Mouse (Mus musculus) bone marrow macrophage, adult 2 months (primary cell): ENCODE data around the gene Mmgt2. TPM values are rescaled to one million over a fixed set of nuclear protein-coding genes. Genes with fewer than 3 reads are reported as not detected.
"Not testable (repeated sequence)": the region's sequence is repeated elsewhere in the genome, so short reads cannot be mapped to it uniquely, and the experiment has no call there.

Source experiments
- H3K27ac ChIP-seq: 2 replicates; pipeline ENCODE4 v1.5.1; 2012; ENCODE audit warnings: low read depth, low read length; ENCODE audit not compliant: insufficient read depth
- H3K4me1 ChIP-seq: 2 replicates; pipeline ENCODE4 v1.6.1; 2012; ENCODE audit warnings: low read length; ENCODE audit not compliant: control insufficient read depth, insufficient read depth
- H3K4me3 ChIP-seq: 2 replicates; pipeline ENCODE4 v1.5.1; 2012; ENCODE audit warnings: mild to moderate bottlenecking, low read length, moderate library complexity; ENCODE audit not compliant: insufficient read depth
- CTCF ChIP-seq: IDR thresholded peaks from 2 replicates; pipeline ENCODE4 v1.5.1; 2012; ENCODE audit warnings: low read depth, mild to moderate bottlenecking, low read length, moderate library complexity
- POLR2A ChIP-seq: IDR thresholded peaks from 2 replicates; pipeline ENCODE4 v1.6.1; 2012; ENCODE audit warnings: mild to moderate bottlenecking, low read depth, low read length, borderline replicate concordance
- polyA plus RNA-seq: library from polyadenylated mRNA; stranded (reverse); fragments of >200 nt; gene quantifications from 2 replicates; pipeline ENCODE4 v1.2.4, GENCODE M21; 2012; ENCODE audit not compliant: missing spikeins, insufficient read depth, insufficient read length

Mmgt2 gene
- polyA plus RNA-seq, 1 experiment = 40.5 TPM

GRCm38 (mm10) chr11:62644602-62645336 is 3.7 kb upstream of the Mmgt2 start:
- peaks cover 44% of the 10 kb centered on the region for H3K4me1 ChIP-seq
- TF ChIP-seq POLR2A (no peak), CTCF (no peak)
- no peak overlapping the region for H3K4me3 ChIP-seq
- peak overlapping the region; percentile 86 for H3K27ac ChIP-seq

DNA sequence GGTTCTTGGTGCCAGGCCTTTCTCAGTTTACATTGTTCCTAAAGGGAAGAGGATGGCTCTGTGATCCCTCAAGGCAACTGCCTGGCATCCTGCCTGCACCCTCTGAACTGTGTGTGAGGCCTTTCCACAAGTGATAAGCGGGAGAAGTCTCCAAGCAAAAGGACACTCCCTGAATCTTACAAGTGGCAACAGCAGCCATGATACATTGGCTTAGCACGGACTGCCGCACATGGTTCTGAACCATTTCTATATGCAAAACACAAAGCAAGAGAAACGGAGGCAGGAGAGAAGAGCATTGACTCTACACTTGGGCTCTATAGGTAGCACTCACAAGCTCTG is 3.2 kb upstream of the Mmgt2 start:
- Histone ChIP-seq H3K27ac (peak overlapping the region; percentile 86), H3K4me3 (peak overlapping the region; percentile 79), H3K4me1 (peaks cover 45% of the 10 kb centered on the region)
- TF ChIP-seq POLR2A (no peak), CTCF (no peak)

- Histone ChIP-seq H3K4me3 (peak overlapping the region; percentile 79), H3K4me1 (peaks cover 51% of the 10 kb centered on the region)
These were observed 2.6 kb upstream of the Mmgt2 start for GRCm38 (mm10) chr11:62645732-62646494.

GRCm38 (mm10) chr11:62646495-62646843 is 2.0 kb upstream of the Mmgt2 start:
- peaks cover 51% of the 10 kb centered on the region for H3K4me1 ChIP-seq
- peak overlapping the region; percentile 79 for H3K4me3 ChIP-seq
- TF ChIP-seq POLR2A (no peak), CTCF (no peak)
- H3K27ac ChIP-seq = peak overlapping the region; percentile 86

More at GRCm38 (mm10) chr11:62645732-62646494, 2.6 kb upstream of the Mmgt2 start:
- TF ChIP-seq POLR2A = no peak
- no peak for TF ChIP-seq CTCF
- H3K27ac ChIP-seq = peak overlapping the region; percentile 86

DNA sequence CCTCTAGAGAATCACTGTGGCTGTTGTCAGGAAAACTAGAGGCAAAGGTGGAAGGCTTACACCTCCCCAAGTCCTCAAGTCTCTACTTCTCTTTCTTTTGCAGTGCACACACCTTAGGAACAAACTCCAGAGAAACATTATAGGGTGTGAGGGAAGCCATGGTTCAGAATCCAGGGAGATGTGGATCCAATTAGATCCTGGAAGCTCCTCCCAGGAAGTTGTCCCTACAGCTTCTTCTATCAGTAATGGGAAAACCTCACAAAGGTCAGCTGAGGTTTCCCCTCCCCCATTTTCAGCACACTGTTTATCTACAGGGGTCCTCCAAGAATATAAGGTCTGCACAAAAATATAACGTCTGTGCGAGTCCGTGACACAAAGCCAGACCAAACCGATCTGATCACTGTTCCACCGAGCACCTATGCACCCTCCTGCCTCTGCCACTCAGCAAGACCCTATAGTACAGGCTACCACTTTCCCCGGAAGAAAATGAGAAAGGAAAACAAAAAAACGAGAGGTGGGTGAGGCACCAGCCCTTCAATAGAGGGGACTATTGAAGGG is 1.4 kb upstream of the Mmgt2 start:
- H3K27ac ChIP-seq = peak overlapping the region; percentile 86
- H3K4me3 ChIP-seq = peak overlapping the region; percentile 79
- TF ChIP-seq CTCF (no peak), POLR2A (no peak)
- peaks cover 51% of the 10 kb centered on the region for H3K4me1 ChIP-seq

DNA sequence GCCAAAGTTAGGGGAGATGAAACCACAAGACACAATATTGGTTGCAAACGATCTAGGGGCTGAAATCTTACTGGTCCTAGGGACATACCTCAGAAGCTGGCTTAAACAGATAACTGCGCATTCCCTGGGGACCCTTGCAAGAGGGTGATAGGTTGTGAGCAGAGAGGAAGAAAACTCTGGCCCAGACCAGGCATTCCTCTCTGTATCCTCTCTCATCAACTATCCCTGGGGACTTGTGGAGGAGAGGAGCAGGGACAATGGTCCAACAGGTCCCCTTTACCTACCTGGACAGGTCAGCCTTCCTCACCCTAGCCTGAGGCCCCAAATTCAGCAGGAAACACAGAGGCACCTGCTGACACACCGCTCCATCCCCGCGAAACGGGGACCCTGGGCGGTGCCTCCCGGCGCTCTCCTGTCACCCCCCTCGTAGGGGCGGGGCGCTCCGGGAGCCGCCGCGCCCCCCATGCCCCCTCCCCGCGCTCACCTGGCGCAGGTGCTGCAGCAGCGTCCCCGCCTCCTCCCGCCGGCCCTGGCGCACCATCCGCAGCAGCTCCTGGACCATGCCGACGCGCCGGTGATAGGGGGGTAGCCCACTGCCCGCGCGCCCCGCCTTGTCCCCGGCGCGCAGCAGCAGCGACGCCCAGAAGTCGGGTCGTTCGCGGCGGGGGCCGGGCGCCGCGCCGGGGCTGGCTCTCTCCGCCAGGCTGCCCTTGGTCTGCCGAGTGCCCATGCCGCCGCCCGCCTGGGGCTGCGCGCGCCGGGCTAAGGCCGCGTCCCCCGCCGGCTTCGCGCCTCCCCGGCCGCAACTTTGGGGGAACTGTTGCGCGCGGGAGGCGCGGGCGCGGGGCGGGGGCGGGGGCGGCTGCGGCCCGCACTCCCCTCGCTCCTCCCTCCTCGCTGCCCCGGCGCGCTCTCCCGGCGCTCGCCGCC is 538 bp upstream of the Mmgt2 start, which contains the start of gene Lrrc75a:
Gene Lrrc75a (minus strand): TSS at position 863 of the 930 bp plus-strand sequence.
- H3K4me1 ChIP-seq = peaks cover 52% of the 10 kb centered on the region
- H3K27ac ChIP-seq = peak within 1 kb of the TSS; percentile 86
- TF ChIP-seq POLR2A (no peak), CTCF (no peak)
- H3K4me3 ChIP-seq = peak within 1 kb of the TSS; percentile 79

DNA sequence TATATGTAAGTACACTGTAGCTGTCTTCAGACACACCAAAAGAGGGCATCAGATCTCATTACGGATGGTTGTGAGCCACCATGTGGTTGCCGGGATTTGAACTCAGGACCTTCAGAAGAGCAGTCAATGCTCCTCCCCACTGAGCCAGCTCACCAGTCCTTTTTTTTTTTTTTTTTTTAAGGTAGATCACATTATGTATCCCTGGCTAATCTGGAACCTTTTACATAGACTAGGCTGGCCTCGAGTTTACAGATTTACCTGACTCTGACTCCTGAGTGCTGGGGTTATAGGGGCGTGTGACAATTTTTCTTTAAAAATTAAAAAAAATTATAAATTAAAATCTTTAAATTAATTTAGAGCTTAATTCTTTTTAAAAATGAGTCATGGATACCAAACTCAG is 1.3 kb downstream of the Mmgt2 start:
- not testable (repeated sequence) for H3K4me3 ChIP-seq, H3K27ac ChIP-seq
- H3K4me1 ChIP-seq = peaks cover 49% of the 10 kb centered on the region

DNA sequence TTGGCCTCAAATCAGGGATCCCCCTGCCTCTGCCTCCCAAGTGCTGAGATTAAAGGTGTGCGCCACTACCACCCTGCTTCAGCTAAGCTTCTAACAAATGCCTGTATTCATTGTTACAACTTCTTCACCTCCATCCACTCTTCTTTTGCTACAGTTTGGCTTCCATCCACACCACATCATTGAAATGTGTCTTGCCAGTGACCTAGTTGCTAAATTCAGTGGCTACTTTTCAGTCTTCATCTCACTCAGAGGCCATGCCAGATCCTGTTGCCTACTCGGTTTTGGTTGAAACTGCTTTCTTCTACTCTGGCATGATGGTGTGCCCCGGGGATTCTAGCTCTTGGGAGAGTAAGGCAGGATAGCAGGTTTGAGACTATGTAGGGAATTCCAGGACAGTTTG is 3.1 kb downstream of the Mmgt2 start:
- TF ChIP-seq POLR2A (no peak), CTCF (no peak)

GRCm38 (mm10) chr11:62652080-62652479 is 3.6 kb downstream of the Mmgt2 start:
- TF ChIP-seq POLR2A = no peak
- TF ChIP-seq CTCF = no peak
- no peak overlapping the region for H3K27ac ChIP-seq
- no peak overlapping the region for H3K4me3 ChIP-seq
- H3K4me1 ChIP-seq = peaks cover 47% of the 10 kb centered on the region

More for the DNA sequence above, 3.1 kb downstream of the Mmgt2 start:
- Histone ChIP-seq H3K4me3 (no peak overlapping the region), H3K27ac (no peak overlapping the region), H3K4me1 (peaks cover 43% of the 10 kb centered on the region)

GRCm38 (mm10) chr11:62660885-62661284 is 12.4 kb downstream of the Mmgt2 start:
- no peak overlapping the region for H3K4me3 ChIP-seq

More at GRCm38 (mm10) chr11:62660885-62661284, 12.4 kb downstream of the Mmgt2 start:
- TF ChIP-seq CTCF (no peak), POLR2A (no peak)
- Histone ChIP-seq H3K27ac (no peak overlapping the region), H3K4me1 (peaks cover 27% of the 10 kb centered on the region)
